Mouse (Mus musculus): ENCODE data around the gene Gpm6b. TPM values are rescaled to one million over a fixed set of nuclear protein-coding genes. Genes with fewer than 3 reads are reported as not detected.
A peak's percentile ranks its signal among the peaks of the same experiment; 100 is the strongest.

Gpm6b gene
- polyA plus RNA-seq, 1 experiment from 2014 or later = 24.2 TPM

DNA sequence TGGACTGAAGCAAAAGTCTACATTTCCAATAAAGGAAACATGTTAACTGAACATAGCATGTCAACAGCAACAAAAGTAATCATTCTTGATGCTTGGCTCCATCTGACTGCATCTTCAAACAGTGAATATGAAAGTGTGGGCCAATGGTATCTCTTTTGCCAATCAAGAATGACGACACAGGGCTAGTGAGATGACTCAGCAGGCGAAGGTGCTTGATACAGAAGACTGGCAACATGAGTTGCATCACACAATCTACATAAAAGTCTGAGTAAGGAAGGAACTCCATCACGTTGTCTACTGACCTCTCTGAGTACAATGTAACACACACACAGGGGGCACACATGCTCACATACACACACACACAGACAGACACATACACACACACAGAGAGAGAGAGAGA is 9.0 kb upstream of the Gpm6b start:
- Histone ChIP-seq H3K36me3 (ENCODE audit: control insufficient read depth, insufficient read depth, low read length) (no peaks in the 10 kb centered on the region), H3K4me2 (ENCODE audit: low read length) (no peak overlapping the region), H3K27ac (ENCODE audit: low read depth) (no peak overlapping the region), H3K4me1 (replicated peaks; ENCODE audit: control insufficient read depth, insufficient read depth, low read length) (no peaks in the 10 kb centered on the region), H3K4me3 (ENCODE audit: low read depth, low read length) (no peak overlapping the region), H3K9me3 (ENCODE audit: control insufficient read depth, low read length) (no peaks in the 10 kb centered on the region), H3K27me3 (replicated peaks; ENCODE audit: control insufficient read depth, insufficient read depth, low read length) (0 out of 2 replicates have a peak, but pooled peaks cover 8% of the 10 kb centered on the region), H3K9ac (ENCODE audit: low read length) (no peak overlapping the region)
- no peak for ATAC-seq (replicated peaks; ENCODE audit: low FRiP score, low TSS enrichment, low read depth)
- no peak for DNase-seq (ENCODE audit: low spot score)
- WGBS = 74% methylated on average over 3 of the region's 3 CpGs

DNA sequence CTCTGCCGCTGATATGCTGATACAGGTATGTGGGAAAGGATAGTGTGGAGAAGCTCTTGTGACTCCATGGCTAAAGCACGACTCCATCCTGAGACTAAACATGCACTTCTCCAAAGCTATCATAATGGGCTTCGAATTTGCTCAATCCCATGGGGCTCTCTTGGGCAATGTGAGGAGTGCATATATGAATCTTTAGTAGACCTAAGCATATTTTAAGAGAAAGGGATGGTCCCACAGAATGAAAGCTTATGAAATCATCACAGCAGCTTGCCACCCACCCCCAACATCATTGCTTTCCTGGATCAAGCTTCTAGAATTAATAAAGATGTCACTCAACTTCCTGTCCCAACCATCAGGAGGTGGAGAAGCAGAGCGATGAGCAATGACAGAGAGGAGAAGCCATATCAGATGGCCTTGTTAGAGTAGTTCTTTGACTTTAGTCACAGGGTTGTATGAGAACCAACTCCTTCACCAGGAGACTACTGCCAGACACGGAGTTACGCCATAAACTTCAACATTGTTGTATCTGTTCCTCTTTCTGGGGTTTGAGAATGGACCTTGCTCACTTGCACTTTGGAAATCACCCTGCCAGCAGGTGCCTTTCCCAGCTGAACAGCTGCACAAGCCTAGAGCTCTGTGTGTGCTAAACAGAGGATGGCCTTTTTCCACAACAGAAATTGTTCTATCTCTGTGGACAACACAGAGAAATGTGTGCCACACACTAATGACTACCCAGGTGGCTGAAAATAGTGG is 8.0 kb upstream of the Gpm6b start:
- Histone ChIP-seq H3K4me2 (ENCODE audit: low read length) (no peak overlapping the region), H3K27ac (ENCODE audit: low read depth) (no peak overlapping the region), H3K36me3 (ENCODE audit: control insufficient read depth, insufficient read depth, low read length) (no peaks in the 10 kb centered on the region), H3K9me3 (ENCODE audit: control insufficient read depth, low read length) (no peaks in the 10 kb centered on the region), H3K27me3 (replicated peaks; ENCODE audit: control insufficient read depth, insufficient read depth, low read length) (0 out of 2 replicates have a peak, but pooled peaks cover 9% of the 10 kb centered on the region), H3K4me1 (replicated peaks; ENCODE audit: control insufficient read depth, insufficient read depth, low read length) (no peaks in the 10 kb centered on the region), H3K9ac (ENCODE audit: low read length) (no peak overlapping the region), H3K4me3 (ENCODE audit: low read depth, low read length) (no peak overlapping the region)
- WGBS = 82% methylated on average over 6 of the region's 6 CpGs
- no peak for ATAC-seq (replicated peaks; ENCODE audit: low FRiP score, low TSS enrichment, low read depth)
- no peak for DNase-seq (ENCODE audit: low spot score)

DNA sequence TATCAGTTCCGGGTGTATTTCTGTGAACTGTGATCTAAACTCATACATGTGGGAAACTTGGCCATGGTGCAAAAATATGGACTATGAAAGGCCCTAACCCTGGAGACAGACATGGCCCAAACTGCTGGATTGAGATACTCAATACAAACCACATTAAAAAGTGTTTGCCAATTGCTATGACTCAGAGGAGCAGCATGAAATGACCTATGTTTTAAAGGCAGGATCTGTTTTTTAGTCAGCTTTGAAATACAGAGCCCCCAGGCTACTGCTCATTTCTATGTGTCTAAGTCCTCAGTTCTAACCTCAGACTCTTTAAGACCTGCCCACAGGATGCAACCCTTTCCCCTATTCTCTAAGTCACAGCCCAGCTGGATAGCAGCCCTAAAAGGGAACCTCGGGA is 2.6 kb upstream of the Gpm6b start:
- Histone ChIP-seq H3K4me3 (ENCODE audit: low read depth, low read length) (no peak overlapping the region), H3K4me1 (replicated peaks; ENCODE audit: control insufficient read depth, insufficient read depth, low read length) (no peaks in the 10 kb centered on the region), H3K36me3 (ENCODE audit: control insufficient read depth, insufficient read depth, low read length) (no peaks in the 10 kb centered on the region), H3K9me3 (ENCODE audit: control insufficient read depth, low read length) (no peaks in the 10 kb centered on the region), H3K4me2 (ENCODE audit: low read length) (no peak overlapping the region), H3K9ac (ENCODE audit: low read length) (no peak overlapping the region), H3K27ac (ENCODE audit: low read depth) (no peak overlapping the region), H3K27me3 (replicated peaks; ENCODE audit: control insufficient read depth, insufficient read depth, low read length) (peaks cover 24% of the 10 kb centered on the region; the same call in 1 of the 2 replicates)
- WGBS = 54% methylated on average over 2 of the region's 2 CpGs
- DNase-seq (ENCODE audit: low spot score) (no peak), ATAC-seq (replicated peaks; ENCODE audit: low FRiP score, low TSS enrichment, low read depth) (no peak)

DNA sequence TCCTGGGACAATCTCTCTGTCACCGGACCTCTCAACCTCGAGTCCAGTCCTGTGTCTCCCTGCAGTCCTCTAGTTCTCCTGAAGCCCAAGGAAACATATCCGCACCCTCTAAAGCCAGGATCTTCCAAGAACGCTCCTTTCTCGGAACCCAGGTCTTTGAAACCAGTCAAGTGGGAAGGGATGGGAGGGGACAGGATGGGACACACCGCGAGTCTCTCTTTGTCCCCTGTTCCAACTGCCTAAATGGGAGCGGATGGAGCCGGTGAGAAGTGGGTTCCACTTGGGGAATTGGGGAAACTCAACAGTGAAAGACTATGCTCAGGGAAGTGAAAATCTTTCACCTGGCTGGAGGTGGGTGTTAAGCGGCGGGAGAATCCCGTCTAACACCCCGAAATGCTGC is 809 bp downstream of the Gpm6b start:
- H3K4me3 ChIP-seq (ENCODE audit: low read depth, low read length) = peak overlapping the region; percentile 48
- no peak overlapping the region for H3K27ac ChIP-seq (ENCODE audit: low read depth)
- peak overlapping the region; percentile 51 for H3K9ac ChIP-seq (ENCODE audit: low read length)
- peaks cover 31% of the 10 kb centered on the region; the same call in 1 of the 2 replicates for H3K27me3 ChIP-seq (replicated peaks; ENCODE audit: control insufficient read depth, insufficient read depth, low read length)
- WGBS = 16% methylated on average over 13 of the region's 13 CpGs
- H3K4me2 ChIP-seq (ENCODE audit: low read length) = peak overlapping the region; percentile 76
- ATAC-seq (replicated peaks; ENCODE audit: low FRiP score, low TSS enrichment, low read depth) (no peak), DNase-seq (ENCODE audit: low spot score) (peak; percentile 66)
- no peaks in the 10 kb centered on the region for H3K9me3 ChIP-seq (ENCODE audit: control insufficient read depth, low read length)
- no peaks in the 10 kb centered on the region for H3K4me1 ChIP-seq (replicated peaks; ENCODE audit: control insufficient read depth, insufficient read depth, low read length)
- no peaks in the 10 kb centered on the region for H3K36me3 ChIP-seq (ENCODE audit: control insufficient read depth, insufficient read depth, low read length)

DNA sequence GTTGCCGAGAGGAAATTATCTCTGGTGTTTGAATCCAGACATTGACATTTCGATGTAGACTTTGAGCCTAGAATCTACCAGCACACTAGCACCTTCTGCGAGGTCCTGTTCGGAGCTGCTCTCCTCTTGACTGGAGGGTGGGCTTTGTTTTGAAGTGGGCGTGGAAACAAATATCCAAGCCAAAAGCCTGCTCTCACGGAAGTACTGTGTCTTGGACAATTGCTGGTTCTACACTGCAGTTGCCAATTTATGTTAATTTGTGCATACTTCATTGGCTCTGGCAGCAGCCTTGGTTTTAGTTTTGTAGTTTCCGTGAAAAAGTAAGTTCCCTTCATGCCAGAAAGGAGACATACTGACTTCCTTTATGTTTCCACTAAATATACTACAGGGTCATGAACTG is 2.0 kb downstream of the Gpm6b start:
- Histone ChIP-seq H3K4me1 (replicated peaks; ENCODE audit: control insufficient read depth, insufficient read depth, low read length) (no peaks in the 10 kb centered on the region), H3K4me3 (ENCODE audit: low read depth, low read length) (no peak overlapping the region), H3K27ac (ENCODE audit: low read depth) (no peak overlapping the region), H3K4me2 (ENCODE audit: low read length) (no peak overlapping the region), H3K36me3 (ENCODE audit: control insufficient read depth, insufficient read depth, low read length) (no peaks in the 10 kb centered on the region), H3K9me3 (ENCODE audit: control insufficient read depth, low read length) (no peaks in the 10 kb centered on the region), H3K9ac (ENCODE audit: low read length) (no peak overlapping the region), H3K27me3 (replicated peaks; ENCODE audit: control insufficient read depth, insufficient read depth, low read length) (peaks cover 29% of the 10 kb centered on the region; the same call in 1 of the 2 replicates)
- 76% methylated on average over 7 of the region's 7 CpGs for WGBS
- ATAC-seq (replicated peaks; ENCODE audit: low FRiP score, low TSS enrichment, low read depth) = no peak
- DNase-seq (ENCODE audit: low spot score) = no peak

DNA sequence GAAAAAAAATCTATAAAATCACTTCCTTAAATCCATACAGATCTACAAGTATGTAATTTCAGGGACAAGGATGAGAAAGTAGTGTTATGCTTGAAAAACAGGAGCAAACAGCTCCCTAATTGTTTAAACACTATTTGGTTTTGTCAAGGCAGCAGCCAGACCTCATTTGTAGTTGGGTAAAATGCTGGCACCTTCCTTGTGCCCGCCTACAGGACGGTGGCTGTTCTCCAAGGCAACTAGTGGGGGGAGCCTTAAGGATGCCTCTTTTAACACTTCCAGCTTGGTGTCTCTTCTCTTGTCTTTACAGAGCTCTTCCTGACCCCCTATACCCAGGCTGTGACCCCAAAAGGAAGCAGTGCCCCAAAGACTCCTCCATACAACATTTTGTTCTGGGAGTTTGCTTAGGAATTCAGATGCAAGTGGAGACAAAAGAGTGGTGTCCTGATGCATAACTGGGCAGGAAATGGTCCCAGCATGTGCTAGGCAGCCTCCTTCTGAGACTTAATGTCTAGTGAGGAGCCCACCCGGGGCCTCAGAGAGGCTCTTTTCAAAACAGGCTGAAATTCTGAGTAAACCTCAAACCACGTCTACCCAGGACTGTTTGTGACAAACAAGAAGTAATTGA is 4.7 kb downstream of the Gpm6b start:
- no peaks in the 10 kb centered on the region for H3K4me1 ChIP-seq (replicated peaks; ENCODE audit: control insufficient read depth, insufficient read depth, low read length)
- H3K27ac ChIP-seq (ENCODE audit: low read depth) = no peak overlapping the region
- no peak overlapping the region for H3K4me2 ChIP-seq (ENCODE audit: low read length)
- peaks cover 16% of the 10 kb centered on the region; the same call in 1 of the 2 replicates for H3K27me3 ChIP-seq (replicated peaks; ENCODE audit: control insufficient read depth, insufficient read depth, low read length)
- DNase-seq (ENCODE audit: low spot score) (no peak), ATAC-seq (replicated peaks; ENCODE audit: low FRiP score, low TSS enrichment, low read depth) (no peak)
- H3K9me3 ChIP-seq (ENCODE audit: control insufficient read depth, low read length) = no peaks in the 10 kb centered on the region
- no peaks in the 10 kb centered on the region for H3K36me3 ChIP-seq (ENCODE audit: control insufficient read depth, insufficient read depth, low read length)
- H3K4me3 ChIP-seq (ENCODE audit: low read depth, low read length) = no peak overlapping the region
- WGBS = 72% methylated on average over 4 of the region's 4 CpGs
- no peak overlapping the region for H3K9ac ChIP-seq (ENCODE audit: low read length)

DNA sequence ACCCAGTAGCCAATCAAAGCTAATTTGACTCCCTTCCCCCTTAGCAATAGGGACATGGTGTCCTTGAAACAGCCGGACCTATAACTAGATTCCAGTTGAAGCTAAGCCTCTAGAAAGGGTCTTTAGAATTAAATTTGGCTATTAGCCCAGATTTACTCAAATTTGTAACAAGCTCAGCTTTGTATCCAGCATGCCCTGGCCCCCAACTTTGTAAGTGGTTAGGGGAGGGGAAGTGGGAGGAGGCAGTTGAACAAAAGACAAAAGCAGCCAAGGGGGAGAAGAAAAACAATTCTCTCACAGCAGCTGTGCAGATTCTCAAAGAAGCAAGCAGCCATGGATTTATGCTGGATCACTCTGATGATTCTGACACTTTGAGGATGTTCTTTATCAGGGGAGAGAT is 32.8 kb downstream of the Gpm6b start:
- no peak for DNase-seq (ENCODE audit: low spot score)
- no peak overlapping the region for H3K27ac ChIP-seq (ENCODE audit: low read depth)

DNA sequence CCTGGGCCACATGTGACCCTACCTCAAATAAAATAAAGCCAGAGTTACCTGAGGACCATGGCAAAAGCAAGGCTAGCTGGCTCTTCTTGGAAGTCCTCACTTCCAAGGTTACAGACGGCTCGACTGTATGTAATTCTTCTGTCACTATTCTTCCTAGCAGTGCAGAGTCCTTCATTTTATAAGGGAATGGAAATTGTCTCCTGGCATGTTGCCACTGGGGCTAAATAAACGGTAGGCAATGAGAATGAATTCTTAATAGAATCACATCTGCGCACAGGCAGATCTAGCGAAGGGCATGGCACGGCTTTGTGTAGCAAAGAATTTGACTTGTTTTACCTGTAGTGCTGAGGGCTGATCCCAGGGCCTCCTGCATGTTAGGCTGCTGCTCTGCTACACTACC is 33.9 kb downstream of the Gpm6b start:
- no peak overlapping the region for H3K27ac ChIP-seq (ENCODE audit: low read depth)
- H3K9me3 ChIP-seq (ENCODE audit: control insufficient read depth, low read length) = no peaks in the 10 kb centered on the region
- H3K9ac ChIP-seq (ENCODE audit: low read length) = no peak overlapping the region
- H3K4me1 ChIP-seq (replicated peaks; ENCODE audit: control insufficient read depth, insufficient read depth, low read length) = no peaks in the 10 kb centered on the region
- ATAC-seq (replicated peaks; ENCODE audit: low FRiP score, low TSS enrichment, low read depth) (no peak), DNase-seq (ENCODE audit: low spot score) (no peak)
- H3K36me3 ChIP-seq (ENCODE audit: control insufficient read depth, insufficient read depth, low read length) = no peaks in the 10 kb centered on the region
- WGBS = 74% methylated on average over 6 of the region's 6 CpGs
- H3K27me3 ChIP-seq (replicated peaks; ENCODE audit: control insufficient read depth, insufficient read depth, low read length) = no peaks in the 10 kb centered on the region
- no peak overlapping the region for H3K4me2 ChIP-seq (ENCODE audit: low read length)
- no peak overlapping the region for H3K4me3 ChIP-seq (ENCODE audit: low read depth, low read length)

More for the DNA sequence above, 32.8 kb downstream of the Gpm6b start:
- no peak overlapping the region for H3K9ac ChIP-seq (ENCODE audit: low read length)
- no peaks in the 10 kb centered on the region for H3K27me3 ChIP-seq (replicated peaks; ENCODE audit: control insufficient read depth, insufficient read depth, low read length)
- no peak overlapping the region for H3K4me3 ChIP-seq (ENCODE audit: low read depth, low read length)
- no peaks in the 10 kb centered on the region for H3K9me3 ChIP-seq (ENCODE audit: control insufficient read depth, low read length)
- no peaks in the 10 kb centered on the region for H3K36me3 ChIP-seq (ENCODE audit: control insufficient read depth, insufficient read depth, low read length)
- H3K4me1 ChIP-seq (replicated peaks; ENCODE audit: control insufficient read depth, insufficient read depth, low read length) = no peaks in the 10 kb centered on the region
- ATAC-seq (replicated peaks; ENCODE audit: low FRiP score, low TSS enrichment, low read depth) = no peak
- H3K4me2 ChIP-seq (ENCODE audit: low read length) = no peak overlapping the region
- WGBS = 57% methylated on average over 1 of the region's 1 CpGs

DNA sequence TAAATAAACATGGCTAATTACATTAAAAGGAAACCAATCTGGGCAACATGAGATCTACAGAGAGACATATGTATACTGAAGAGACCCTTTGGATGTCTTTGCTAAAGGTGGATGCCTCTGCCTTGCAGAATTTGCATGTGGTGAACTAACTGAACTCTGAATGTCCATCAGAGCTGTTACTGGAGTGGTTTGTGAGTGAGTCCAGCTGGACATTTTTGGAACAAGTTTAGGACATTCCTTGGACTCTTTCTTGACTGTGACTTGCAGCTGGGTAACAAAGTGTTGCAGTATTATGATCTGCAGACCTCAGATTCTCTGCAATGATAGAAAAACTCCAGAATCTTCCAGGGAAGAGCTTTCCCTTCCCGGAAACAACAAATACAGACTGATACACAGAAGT is 41.1 kb downstream of the Gpm6b start:
- Histone ChIP-seq H3K9me3 (ENCODE audit: control insufficient read depth, low read length) (no peaks in the 10 kb centered on the region), H3K27ac (ENCODE audit: low read depth) (no peak overlapping the region), H3K4me3 (ENCODE audit: low read depth, low read length) (no peak overlapping the region), H3K9ac (ENCODE audit: low read length) (no peak overlapping the region), H3K4me1 (replicated peaks; ENCODE audit: control insufficient read depth, insufficient read depth, low read length) (no peaks in the 10 kb centered on the region), H3K36me3 (ENCODE audit: control insufficient read depth, insufficient read depth, low read length) (no peaks in the 10 kb centered on the region), H3K4me2 (ENCODE audit: low read length) (no peak overlapping the region), H3K27me3 (replicated peaks; ENCODE audit: control insufficient read depth, insufficient read depth, low read length) (no peaks in the 10 kb centered on the region)
- DNase-seq (ENCODE audit: low spot score) = no peak
- WGBS = 56% methylated on average over 1 of the region's 1 CpGs
- ATAC-seq (replicated peaks; ENCODE audit: low FRiP score, low TSS enrichment, low read depth) = no peak
